Mouse (Mus musculus) 3T3-L1 (cell line): Measurements from ENCODE around the gene Gimap4.

ENCODE experiments used
- DNase-seq: peaks from one replicate; pipeline ENCODE4 v3.0.0-alpha.2; 2015; ENCODE audit warnings: low read depth, low spot score

Gimap4 gene

DNA sequence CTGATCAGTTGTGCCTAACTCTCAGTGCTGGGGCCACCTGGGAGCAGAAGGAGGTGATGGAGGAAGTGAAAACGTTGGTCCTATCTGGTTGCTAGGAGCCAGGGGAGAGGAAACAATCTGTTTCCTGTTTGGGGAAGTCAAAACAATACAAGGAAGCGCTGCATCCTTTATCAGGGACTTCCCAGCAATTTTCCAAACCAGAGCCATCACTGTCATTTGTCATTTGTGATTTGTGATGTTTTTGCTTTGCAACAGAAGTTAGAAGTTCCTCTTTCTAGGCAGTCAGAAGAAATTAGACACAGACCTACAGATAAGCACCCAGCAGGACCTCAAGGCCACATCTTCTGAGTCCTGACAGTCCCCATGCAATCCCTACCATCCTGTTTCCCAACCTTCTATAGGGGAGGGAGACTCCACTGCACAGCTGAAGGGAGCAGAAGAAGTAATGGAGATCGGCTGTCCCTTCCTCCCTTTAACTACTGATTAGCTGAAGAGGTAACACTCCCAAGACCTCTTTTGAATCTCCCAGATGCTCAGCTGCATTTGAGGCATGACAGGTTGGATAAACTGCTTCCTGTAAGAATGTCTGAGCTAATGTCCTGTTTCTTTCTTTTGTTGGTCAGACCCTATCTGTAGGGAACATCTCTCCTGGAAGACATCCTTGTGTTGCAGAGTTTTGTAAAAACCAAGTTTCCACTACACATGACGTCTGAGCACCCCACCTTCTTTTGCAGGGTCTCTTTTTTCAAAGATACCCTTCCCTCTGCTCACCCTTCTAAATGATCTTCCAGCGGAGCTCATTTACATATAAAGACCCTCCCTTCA lies 16.1 kb downstream of the Gimap4 start:
- no peak for DNase-seq

DNA sequence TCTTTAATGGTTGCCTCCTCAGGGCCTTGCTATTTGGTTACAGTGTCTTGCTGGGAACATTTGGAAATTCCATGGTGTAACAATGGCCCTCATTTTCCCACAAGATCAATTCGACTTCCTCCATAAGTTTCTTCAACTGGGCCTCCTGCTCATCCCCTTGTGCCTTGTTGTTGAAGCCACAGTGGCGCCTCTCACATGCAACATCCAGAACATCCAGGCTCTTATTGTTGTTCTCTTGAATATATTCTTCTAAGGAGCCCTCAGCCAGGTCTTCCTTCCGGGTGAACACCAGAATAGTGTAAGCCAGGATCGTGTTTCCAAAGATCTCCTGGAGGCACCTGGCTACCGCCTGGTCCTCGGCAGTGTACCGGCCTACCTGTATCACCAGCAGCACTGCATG lies 17.8 kb downstream of the Gimap4 start:
- DNase-seq = no peak

DNA sequence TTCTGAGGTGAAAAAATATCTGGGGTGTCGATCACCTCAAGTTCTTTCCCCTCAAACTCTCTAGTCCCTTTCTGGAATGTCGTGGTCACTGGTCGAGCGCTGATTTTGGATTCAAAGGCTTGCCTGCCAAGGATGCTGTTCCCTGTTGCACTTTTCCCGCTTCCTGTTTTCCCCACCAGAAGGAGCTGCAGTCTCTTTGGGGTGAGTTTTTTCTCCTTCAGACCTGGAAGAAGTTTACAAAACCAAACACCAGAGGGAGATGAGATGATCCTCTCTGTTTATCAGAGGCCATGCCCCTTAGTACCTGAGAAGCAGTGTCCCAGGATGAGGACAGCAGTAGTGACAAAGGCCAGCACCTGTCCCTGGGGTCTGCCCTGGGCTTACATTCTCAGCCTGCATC lies 18.3 kb downstream of the Gimap4 start:
- DNase-seq = peak; percentile 15

DNA sequence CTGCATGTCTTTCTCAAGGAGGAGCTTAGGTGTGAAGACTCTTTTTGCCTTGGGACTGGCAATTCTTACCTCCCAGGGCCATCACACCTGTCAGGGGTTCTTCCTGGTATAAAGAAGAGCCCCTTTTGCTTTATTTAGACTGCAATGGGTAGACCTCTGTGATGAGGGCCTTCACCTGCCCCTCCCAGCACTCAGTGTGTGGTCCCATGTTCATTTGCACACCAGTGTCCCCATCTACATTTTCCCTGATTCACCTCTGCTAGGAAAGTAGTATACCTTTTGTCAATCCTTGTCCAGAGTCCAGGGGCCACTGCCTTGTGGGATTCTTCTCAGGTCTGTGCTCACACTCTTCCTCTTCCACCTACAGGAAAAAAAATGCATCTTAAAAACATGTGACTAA lies 19.8 kb downstream of the Gimap4 start:
- DNase-seq = no peak

DNA sequence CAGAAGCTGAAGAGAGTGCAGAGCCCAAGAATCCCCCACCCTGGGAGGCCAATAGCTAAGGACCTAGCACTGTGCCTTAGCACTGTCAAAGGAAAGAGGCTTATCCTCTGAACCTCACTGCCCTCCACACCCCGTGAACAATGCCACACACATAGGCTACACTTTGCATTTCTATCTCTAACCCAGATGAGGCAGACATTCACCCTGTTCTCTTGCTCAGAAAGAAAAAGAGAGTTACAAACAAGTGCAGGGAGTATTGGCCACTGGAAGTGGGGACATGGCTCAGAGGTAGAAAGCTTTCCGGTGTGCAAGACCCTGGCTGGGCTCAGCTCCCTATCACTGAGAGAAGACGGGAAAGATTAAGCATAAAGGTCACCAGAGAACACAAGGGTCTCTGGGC lies 21.8 kb downstream of the Gimap4 start:
- DNase-seq = no peak

DNA sequence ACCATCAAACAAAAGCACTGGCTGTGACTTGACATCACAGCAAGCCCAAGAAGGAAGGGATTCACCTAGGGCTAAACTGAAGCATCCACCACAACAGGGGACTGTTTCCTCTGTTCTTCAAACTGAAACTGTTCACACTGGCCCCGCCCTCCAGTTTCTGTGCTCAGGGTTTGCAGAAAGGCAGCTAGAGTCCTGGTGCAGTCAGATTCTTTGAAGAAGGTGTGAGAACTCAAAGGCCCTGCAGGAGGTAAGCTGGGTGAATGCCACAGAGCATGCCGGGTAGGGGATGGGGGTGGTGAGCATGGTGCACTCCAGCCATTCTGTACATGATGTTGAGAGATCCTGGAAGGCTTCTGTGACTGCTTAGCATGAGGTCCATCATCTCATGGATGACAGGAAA lies 34.1 kb downstream of the Gimap4 start, which contains the start of the genes Gm28053 and Gimap7:
Gene Gm28053, plus strand, starts transcription at position 153 of the 400 bp plus-strand sequence.
Gene Gimap7, plus strand, starts transcription at position 167 of the 400 bp plus-strand sequence.
- no peak for DNase-seq

DNA sequence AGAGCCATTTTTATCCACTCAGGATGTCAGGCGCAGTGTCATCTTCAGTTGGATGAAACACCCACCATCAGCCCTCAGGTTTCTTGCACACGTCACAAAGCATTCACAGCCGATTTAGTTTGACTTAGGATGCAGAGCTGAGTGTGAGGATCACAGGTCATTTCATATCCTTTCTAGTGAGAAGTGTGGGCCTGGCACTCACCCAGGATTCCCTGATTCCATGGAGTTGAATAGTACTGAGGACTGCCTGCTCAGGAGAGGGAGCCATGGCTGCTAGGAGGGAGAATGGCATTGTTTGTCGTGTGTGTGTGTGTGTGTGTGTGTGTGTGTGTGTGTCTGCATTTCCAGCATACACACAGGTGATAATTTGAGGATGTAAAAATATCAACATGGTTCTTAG lies 36.0 kb downstream of the Gimap4 start:
- no peak for DNase-seq

DNA sequence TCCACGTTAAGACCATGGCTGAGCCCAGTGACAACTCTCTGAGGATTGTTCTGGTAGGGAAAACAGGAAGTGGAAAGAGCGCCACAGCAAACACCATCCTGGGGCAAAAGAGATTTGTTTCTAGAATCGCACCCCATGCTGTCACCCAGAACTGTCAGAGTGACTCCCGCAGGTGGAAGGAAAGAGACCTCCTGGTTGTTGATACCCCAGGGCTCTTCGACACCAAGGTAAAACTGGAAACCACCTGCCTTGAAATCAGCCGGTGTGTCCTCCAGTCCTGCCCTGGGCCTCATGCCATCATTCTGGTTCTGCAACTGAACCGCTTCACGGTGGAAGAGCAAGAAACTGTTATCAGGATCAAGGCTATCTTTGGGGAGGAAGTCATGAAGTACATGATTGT lies 39.1 kb downstream of the Gimap4 start:
- no peak for DNase-seq

DNA sequence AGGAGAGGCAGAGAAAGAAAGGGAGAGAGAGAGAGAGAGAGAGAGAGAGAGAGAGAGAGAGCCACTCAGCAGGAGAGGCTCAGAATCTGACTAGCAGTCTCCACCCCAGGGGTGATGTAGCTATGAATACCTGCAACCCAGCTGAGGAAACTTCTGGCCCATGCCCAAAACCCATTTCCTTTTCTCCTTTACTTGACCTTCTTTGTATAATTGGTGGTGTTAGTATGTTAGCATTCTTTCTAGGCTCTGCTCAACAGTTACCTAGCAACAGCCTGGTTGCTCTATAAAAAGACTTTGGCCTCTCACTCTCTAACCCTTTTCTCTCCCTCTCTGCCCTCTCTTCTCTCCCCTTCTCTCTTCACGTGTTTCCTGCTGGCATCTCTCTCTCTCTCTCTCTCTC lies 41.1 kb downstream of the Gimap4 start:
- no peak for DNase-seq

DNA sequence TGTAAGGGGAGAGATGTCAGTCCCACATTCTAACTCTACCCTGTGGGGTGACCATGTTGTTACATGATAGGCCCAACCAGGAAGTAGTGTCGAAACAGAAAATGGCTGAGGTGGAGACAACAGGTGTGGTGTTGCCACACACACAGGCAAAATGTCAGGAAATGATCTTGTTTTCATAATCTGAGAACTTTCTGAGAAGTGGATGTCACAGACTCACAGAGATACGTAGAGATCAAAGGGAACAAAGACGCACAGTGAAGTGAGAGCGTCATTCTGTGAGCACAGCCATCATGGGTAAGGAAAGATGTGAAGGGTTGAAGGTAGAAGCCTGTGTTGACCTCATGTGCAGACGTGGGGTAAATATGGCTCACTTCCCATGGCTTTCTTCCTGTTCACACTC lies 43.4 kb downstream of the Gimap4 start:
- DNase-seq = no peak

DNA sequence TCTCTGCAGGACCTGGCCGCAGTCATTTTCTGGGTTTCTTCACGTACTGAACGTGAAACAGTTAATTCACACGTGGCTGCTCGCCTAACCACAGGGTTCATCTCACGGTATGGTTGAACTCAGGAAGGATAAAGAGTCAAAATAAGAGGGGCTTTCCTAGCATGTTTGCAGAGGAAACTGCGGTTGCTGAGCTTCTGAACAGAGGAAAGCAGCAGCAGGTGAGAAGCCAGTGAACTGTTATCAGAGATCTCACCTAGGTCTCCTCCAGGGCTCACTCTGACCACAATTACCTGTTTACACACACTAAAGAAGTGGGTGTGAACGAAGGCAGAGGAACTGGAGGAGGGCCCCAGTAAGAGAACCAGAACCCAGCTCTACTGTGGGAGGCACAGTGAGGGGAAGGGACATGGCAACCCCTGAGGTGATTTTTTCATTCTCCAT lies 48.5 kb downstream of the Gimap4 start:
- no peak for DNase-seq

DNA sequence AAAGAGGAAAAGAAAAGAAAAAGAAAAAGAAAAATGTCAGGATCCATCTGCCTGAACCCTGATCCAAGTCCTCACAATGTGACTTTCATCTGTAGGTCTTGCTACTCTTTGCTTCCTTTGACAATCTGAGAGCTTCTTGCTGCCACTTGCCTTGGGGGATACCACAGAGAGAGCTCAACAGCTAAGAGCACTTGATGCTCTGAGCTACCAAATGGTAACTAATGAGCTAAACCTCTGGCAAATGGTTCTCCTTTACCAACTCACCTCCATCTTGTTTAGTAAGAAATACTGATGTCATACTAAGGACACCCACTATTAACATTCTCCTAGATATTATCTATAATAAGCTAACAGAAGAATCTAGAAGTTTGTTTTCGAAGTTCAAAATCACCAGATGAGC lies 49.3 kb downstream of the Gimap4 start:
- no peak for DNase-seq

DNA sequence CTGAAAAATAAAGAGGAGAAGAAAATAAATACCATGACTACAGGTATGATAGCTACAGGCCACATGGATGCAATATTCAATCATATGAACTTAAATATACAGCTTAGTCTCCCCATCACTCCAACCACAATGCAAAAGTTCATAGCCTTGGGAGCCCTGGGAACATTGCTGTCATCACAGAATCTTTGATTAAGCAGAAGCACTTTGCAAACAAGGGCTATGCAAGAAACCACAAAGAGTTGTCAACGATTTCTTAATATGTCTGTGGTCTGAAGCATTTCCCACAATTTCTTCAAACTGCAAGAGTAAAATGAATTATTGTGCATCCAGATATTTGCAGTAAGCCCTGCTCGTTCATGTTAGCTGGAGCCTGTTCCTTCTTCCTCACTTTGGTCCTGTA lies 52.7 kb downstream of the Gimap4 start:
- DNase-seq = no peak

DNA sequence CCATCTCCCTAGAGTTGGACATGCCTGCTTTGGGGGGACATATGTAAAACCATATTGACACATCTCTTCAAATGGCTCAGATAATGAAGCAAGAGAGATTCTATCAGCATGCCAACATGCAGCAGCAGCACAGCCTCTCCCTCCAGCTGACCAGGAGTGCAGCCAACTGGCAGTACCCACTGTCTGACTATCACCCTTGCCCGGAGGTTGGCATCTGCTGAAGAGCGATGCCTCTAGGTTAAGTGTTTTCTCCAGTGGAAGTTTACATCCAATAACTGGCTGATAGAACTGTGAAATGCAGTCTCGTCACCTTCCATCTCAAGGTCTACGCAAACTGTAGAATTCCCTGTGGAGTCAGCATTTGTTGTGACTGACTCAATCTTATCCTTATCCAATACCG lies 53.3 kb downstream of the Gimap4 start:
- DNase-seq = no peak

DNA sequence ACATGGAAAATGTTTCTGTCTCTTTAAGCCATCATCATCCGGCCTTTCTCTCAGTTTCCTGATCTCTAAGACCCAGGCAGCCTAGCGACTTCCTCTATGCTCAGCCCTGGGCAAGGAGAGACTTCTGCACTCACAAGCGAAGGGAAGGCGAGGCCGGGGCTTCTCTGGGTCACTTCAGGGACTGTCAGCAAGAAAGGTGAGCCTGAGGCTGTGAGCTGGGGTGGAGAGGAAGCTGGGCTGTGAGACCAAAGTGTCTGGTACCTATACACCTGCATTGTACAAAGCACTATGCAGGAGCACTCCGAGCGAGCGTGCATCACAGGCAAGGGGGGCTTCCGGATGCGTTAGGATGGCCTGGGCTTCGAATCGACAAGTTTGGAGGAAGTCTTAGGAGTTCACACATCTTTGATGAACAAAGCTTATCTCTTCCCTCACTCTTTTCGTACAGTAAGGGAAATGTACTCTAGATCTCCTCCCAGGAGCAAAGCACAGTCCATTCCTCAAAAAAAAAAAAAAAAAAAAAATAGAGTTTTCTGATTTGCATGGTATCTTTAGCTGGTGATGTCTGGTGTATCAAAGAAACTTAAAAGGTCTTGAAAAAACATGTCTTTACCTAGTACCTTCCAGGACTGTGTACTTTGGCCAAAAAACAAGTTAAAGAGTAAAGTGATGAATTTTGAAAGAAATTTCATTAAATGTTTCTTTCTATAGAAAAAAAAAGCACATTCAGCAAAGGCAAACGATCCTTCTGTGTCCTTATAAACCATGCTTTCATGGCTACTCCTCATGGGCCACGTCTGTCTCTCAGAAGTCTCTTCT lies 54.8 kb downstream of the Gimap4 start, which contains the start of gene Gimap1:
Gene Gimap1, plus strand, starts transcription at position 94 of the 819 bp plus-strand sequence.
- DNase-seq = no peak

DNA sequence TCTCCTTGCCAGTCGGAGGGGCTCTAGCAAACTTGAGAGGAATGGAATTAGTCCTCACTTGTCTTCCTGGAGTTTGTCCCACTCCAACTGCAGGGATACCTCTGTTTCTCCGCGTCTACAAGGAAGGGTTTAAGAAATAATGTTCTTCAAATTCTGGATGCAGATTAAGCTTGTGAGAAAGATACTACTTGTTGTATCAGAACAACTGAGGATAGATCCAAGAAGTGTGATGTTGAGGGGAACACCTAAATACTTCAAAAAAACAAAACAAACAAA lies 55.4 kb downstream of the Gimap4 start:
- DNase-seq = no peak

DNA sequence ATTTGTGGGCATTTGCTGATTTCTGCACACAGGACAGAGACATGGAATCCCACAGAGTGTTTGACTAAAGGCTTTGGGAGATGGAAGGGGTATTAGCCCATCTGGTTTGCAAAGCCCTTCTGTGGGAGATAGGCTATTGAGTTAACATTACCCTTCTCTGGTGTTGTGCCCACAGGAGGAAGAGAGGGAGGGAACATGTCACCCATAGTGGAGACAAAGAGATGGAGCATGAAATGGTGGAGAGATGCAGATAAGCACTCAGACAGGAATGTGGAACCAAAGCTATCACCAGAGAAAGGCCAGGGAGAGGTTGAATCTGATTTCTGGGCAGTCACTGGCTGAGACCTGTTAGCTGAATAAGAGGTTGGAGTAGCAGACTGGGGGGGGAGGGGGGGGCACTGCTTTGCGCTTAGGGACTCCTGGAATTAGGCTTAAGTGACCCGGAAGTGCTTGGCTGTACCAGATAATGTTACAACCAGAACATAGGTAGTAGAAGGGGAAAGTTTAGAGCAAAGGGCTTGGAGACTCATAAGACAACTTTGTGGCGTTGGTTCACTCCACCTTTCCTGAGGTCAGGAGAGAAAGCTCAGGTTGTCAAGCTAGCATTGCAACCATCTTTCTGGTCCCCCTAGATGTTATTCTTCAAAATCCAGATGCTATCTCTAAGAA lies 56.3 kb downstream of the Gimap4 start:
- no peak for DNase-seq

DNA sequence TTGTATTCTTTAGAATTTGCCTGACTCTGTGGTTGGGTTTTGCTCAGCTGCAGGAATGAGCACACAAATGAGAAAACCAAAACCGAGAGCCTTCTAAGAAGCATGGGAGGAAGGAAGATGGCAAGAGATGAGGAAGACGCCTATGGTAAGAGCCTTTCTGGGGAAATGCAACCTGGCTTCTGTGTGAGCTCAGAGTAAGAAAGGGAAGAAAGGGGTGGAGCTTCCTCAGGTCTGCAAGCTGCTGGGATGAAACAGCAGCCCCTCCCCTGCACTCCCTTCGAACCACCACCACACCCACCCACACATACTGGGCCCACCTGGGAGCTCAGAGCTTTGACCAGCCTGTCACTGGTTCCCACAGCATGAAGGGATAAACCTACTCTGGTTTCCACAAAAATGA lies 56.9 kb downstream of the Gimap4 start:
- DNase-seq = no peak
